Mouse (Mus musculus) forebrain, postnatal 0 days (tissue): ENCODE data around the gene Cldn9. TPM values are rescaled to one million over a fixed set of nuclear protein-coding genes. Genes with fewer than 3 reads are reported as not detected.

Source experiments
- ATAC-seq: fragments of 200-750 bp; cut with Nextera tagmentation; 2 replicates; pipeline ENCODE4 v1.8.0; 2017; ENCODE audit warnings: mild to moderate bottlenecking, moderate library complexity
- DNase-seq: peaks from one replicate; pipeline ENCODE4 v3.0.0-alpha.2; 2015
- H3K27ac ChIP-seq: fragments of 300-500 bp; sonication (generic); 2 replicates; pipeline ENCODE4 v1.5.1; 2014; ENCODE audit warnings: low read depth, mild to moderate bottlenecking, antibody characterized with exemption, low read length, moderate library complexity, mixed read lengths
- H3K27me3 ChIP-seq: fragments of 300-500 bp; sonication (generic); 2 replicates; pipeline ENCODE4 v1.6.1; 2014; ENCODE audit warnings: mild to moderate bottlenecking, low read length, mixed read lengths; ENCODE audit not compliant: insufficient read depth
- H3K36me3 ChIP-seq: fragments of 300-500 bp; sonication (generic); 2 replicates; pipeline ENCODE4 v1.6.1; 2014; ENCODE audit warnings: mild to moderate bottlenecking, moderate library complexity; ENCODE audit not compliant: insufficient read depth
- H3K4me1 ChIP-seq: fragments of 300-500 bp; sonication (generic); 2 replicates; pipeline ENCODE4 v1.6.1; 2014; ENCODE audit warnings: antibody characterized with exemption; ENCODE audit not compliant: insufficient read depth
- H3K4me2 ChIP-seq: fragments of 300-500 bp; sonication (generic); 2 replicates; pipeline ENCODE4 v1.6.1; 2014; ENCODE audit warnings: low read depth, mild to moderate bottlenecking, moderate library complexity
- H3K4me3 ChIP-seq: fragments of 300-500 bp; sonication (generic); 2 replicates; pipeline ENCODE4 v1.5.1; 2014; ENCODE audit warnings: low read depth, low read length, mixed read lengths
- H3K9ac ChIP-seq: fragments of 300-500 bp; sonication (generic); 2 replicates; pipeline ENCODE4 v1.6.1; 2014; ENCODE audit warnings: mild to moderate bottlenecking
- H3K9me3 ChIP-seq: fragments of 300-500 bp; sonication (generic); 2 replicates; pipeline ENCODE4 v1.6.1; 2016; ENCODE audit warnings: low read length
- CTCF ChIP-seq: sonication (generic); IDR thresholded peaks from 2 replicates; pipeline ENCODE4 v1.5.1; 2016; ENCODE audit warnings: antibody characterized with exemption, control low read depth, low read depth
- WGBS: fragments of 180-500 bp; shearing (Covaris S2); extraction: QIAGEN DNeasy Blood & Tissue Kit; methylation state at CpG from one replicate; pipeline ENCODE4 v1.1.7; 2014; 5-methylcytosine and 5-hydroxymethylcytosine counted together
- polyA plus RNA-seq: library from polyadenylated mRNA; unstranded; fragments of >200 nt; fragmentation: Nextera tagmentation; extraction: Ambion mirVana; gene quantifications from 2 replicates; pipeline ENCODE4 v1.2.1, GENCODE M21; 2015
- total RNA-seq: library from RNA; depleted of rRNA; stranded (reverse); fragments of >200 nt; gene quantifications from 2 replicates; pipeline ENCODE4 v1.2.3, GENCODE M21; 2014

Cldn9 gene
- total and polyA plus RNA-seq, 2 experiments from 2014 or later: 0.62 TPM; not detected in 1

- Histone ChIP-seq H3K4me1 (no peaks in the 10 kb centered on the region), H3K27me3 (peaks cover 15% of the 10 kb centered on the region), H3K4me2 (no peak overlapping the region), H3K9me3 (no peaks in the 10 kb centered on the region), H3K36me3 (peaks cover 25% of the 10 kb centered on the region), H3K27ac (no peak overlapping the region), H3K4me3 (no peak overlapping the region), H3K9ac (no peak overlapping the region)
- ATAC-seq: no peak
- 85% methylated on average over 14 of the region's 14 CpGs for WGBS
- no peak for TF ChIP-seq CTCF
- DNase-seq: no peak
Observed at GRCm38 (mm10) chr17:23665511-23665910, 18.3 kb downstream of the Cldn9 start.

- peaks cover 19% of the 10 kb centered on the region for H3K36me3 ChIP-seq
- no peak overlapping the region for H3K4me3 ChIP-seq
- peaks cover 22% of the 10 kb centered on the region for H3K27me3 ChIP-seq
- no peak overlapping the region for H3K27ac ChIP-seq
- 12% methylated on average over 5 of the region's 5 CpGs for WGBS
- no peak overlapping the region for H3K4me2 ChIP-seq
- no peaks in the 10 kb centered on the region for H3K4me1 ChIP-seq
- TF ChIP-seq CTCF: peak; percentile 78
- 0 out of 2 replicates have a peak, but pooled peaks have one; percentile 20 for ATAC-seq
- H3K9me3 ChIP-seq: no peaks in the 10 kb centered on the region
- peak; percentile 53 for DNase-seq
- H3K9ac ChIP-seq: no peak overlapping the region
Observed at GRCm38 (mm10) chr17:23664556-23665021, 19.2 kb downstream of the Cldn9 start.

GRCm38 (mm10) chr17:23661526-23661925 is 22.3 kb downstream of the Cldn9 start:
- peak; percentile 27; the same call in 1 of the 2 replicates for TF ChIP-seq CTCF
- WGBS: 6% methylated on average over 9 of the region's 9 CpGs
- H3K27ac ChIP-seq: no peak overlapping the region
- H3K9me3 ChIP-seq: no peaks in the 10 kb centered on the region
- DNase-seq: no peak
- H3K9ac ChIP-seq: no peak overlapping the region
- ATAC-seq: no peak
- no peaks in the 10 kb centered on the region for H3K4me1 ChIP-seq
- H3K4me2 ChIP-seq: no peak overlapping the region
- no peak overlapping the region for H3K4me3 ChIP-seq
- peaks cover 4% of the 10 kb centered on the region; the same call in 1 of the 2 replicates for H3K36me3 ChIP-seq
- H3K27me3 ChIP-seq: peaks cover 27% of the 10 kb centered on the region

- Histone ChIP-seq H3K4me2 (no peak overlapping the region), H3K27ac (no peak overlapping the region), H3K4me3 (no peak overlapping the region), H3K27me3 (peaks cover 27% of the 10 kb centered on the region), H3K9me3 (no peaks in the 10 kb centered on the region), H3K36me3 (no peaks in the 10 kb centered on the region), H3K9ac (no peak overlapping the region), H3K4me1 (no peaks in the 10 kb centered on the region)
- DNase-seq (no peak), ATAC-seq (no peak)
- 5% methylated on average over 14 of the region's 14 CpGs for WGBS
- no peak for TF ChIP-seq CTCF
Observed at GRCm38 (mm10) chr17:23660876-23661200, 23.0 kb downstream of the Cldn9 start.

GRCm38 (mm10) chr17:23660117-23660875 is 23.5 kb downstream of the Cldn9 start, which contains the start of gene Bicdl2:
TSS of gene Bicdl2 (plus strand) at chr17:23660506.
- Histone ChIP-seq H3K27me3 (peaks cover 27% of the 10 kb centered on the region), H3K36me3 (no peaks in the 10 kb centered on the region), H3K4me3 (no peak within 1 kb of the TSS), H3K9me3 (no peaks in the 10 kb centered on the region), H3K27ac (no peak within 1 kb of the TSS), H3K9ac (no peak within 1 kb of the TSS), H3K4me1 (no peaks in the 10 kb centered on the region), H3K4me2 (no peak within 1 kb of the TSS)
- TF ChIP-seq CTCF: peak; percentile 61
- 5% methylated on average over 27 of the region's 27 CpGs for WGBS
- DNase-seq: no peak
- ATAC-seq: no peak

GRCm38 (mm10) chr17:23658450-23658849 is 25.4 kb downstream of the Cldn9 start:
- no peak overlapping the region for H3K27ac ChIP-seq
- no peak for ATAC-seq
- H3K27me3 ChIP-seq: peaks cover 27% of the 10 kb centered on the region
- no peak overlapping the region for H3K4me3 ChIP-seq
- WGBS: 78% methylated on average over 3 of the region's 3 CpGs
- H3K4me1 ChIP-seq: no peaks in the 10 kb centered on the region
- DNase-seq: no peak
- H3K36me3 ChIP-seq: no peaks in the 10 kb centered on the region
- no peak overlapping the region for H3K4me2 ChIP-seq
- no peak for TF ChIP-seq CTCF
- H3K9ac ChIP-seq: no peak overlapping the region
- H3K9me3 ChIP-seq: no peaks in the 10 kb centered on the region

GRCm38 (mm10) chr17:23654410-23654809 is 29.4 kb downstream of the Cldn9 start:
- ATAC-seq (no peak), DNase-seq (no peak)
- H3K36me3 ChIP-seq: no peaks in the 10 kb centered on the region

More at GRCm38 (mm10) chr17:23654410-23654809, 29.4 kb downstream of the Cldn9 start:
- Histone ChIP-seq H3K27ac (no peak overlapping the region), H3K4me1 (no peaks in the 10 kb centered on the region), H3K4me2 (no peak overlapping the region), H3K9ac (no peak overlapping the region), H3K27me3 (peaks cover 4% of the 10 kb centered on the region; the same call in 1 of the 2 replicates), H3K4me3 (no peak overlapping the region), H3K9me3 (no peaks in the 10 kb centered on the region)
- WGBS: 74% methylated on average over 2 of the region's 2 CpGs
- TF ChIP-seq CTCF: no peak
